Mouse (Mus musculus) heart, embryonic 15.5 days (tissue): ENCODE results near the gene Usp15. TPM values are rescaled to one million over a fixed set of nuclear protein-coding genes. Genes with fewer than 3 reads are reported as not detected.
A peak's percentile ranks its signal among the peaks of the same experiment; 100 is the strongest.

Experiments used
- ATAC-seq: fragments of 200-750 bp; cut with Nextera tagmentation; replicated peaks from 2 replicates; pipeline ENCODE4 v1.8.0; 2017; ENCODE audit warnings: low read depth, moderate TSS enrichment; ENCODE audit not compliant: insufficient number of reproducible peaks, insufficient read depth, low FRiP score
- H3K27ac ChIP-seq: fragments of 300-500 bp; sonication (generic); 2 replicates; pipeline ENCODE4 v1.5.1; 2015; ENCODE audit warnings: mild to moderate bottlenecking, inconsistent platforms
- H3K27me3 ChIP-seq: fragments of 300-500 bp; sonication (generic); 2 replicates; pipeline ENCODE4 v1.6.1; 2015; ENCODE audit warnings: inconsistent platforms
- H3K36me3 ChIP-seq: fragments of 300-500 bp; sonication (generic); 2 replicates; pipeline ENCODE4 v1.6.1; 2015; ENCODE audit warnings: mild to moderate bottlenecking, inconsistent platforms
- H3K4me1 ChIP-seq: fragments of 300-500 bp; sonication (generic); replicated peaks from 2 replicates; pipeline ENCODE4 v1.6.1; 2015; ENCODE audit warnings: inconsistent platforms
- H3K4me2 ChIP-seq: fragments of 300-500 bp; sonication (generic); 2 replicates; pipeline ENCODE4 v1.6.1; 2015; ENCODE audit warnings: inconsistent platforms, mild to moderate bottlenecking, moderate library complexity
- H3K4me3 ChIP-seq: fragments of 300-500 bp; sonication (generic); 2 replicates; pipeline ENCODE4 v1.5.1; 2015; ENCODE audit warnings: mild to moderate bottlenecking, inconsistent platforms
- H3K9ac ChIP-seq: fragments of 300-500 bp; sonication (generic); 2 replicates; pipeline ENCODE4 v1.6.1; 2015; ENCODE audit warnings: mild to moderate bottlenecking, inconsistent platforms
- H3K9me3 ChIP-seq: fragments of 300-500 bp; sonication (generic); replicated peaks from 2 replicates; pipeline ENCODE4 v1.6.1; 2016; ENCODE audit warnings: inconsistent platforms
- WGBS: fragments of 180-500 bp; shearing (Covaris S2); methylation state at CpG from one replicate; pipeline ENCODE4 v1.1.7; 2015; ENCODE audit warnings: mixed read lengths; 5-methylcytosine and 5-hydroxymethylcytosine counted together
- polyA plus RNA-seq: library from polyadenylated mRNA; unstranded; fragments of >200 nt; fragmentation: Nextera tagmentation; extraction: Ambion mirVana; gene quantifications from 2 replicates; pipeline ENCODE4 v1.2.1, GENCODE M21; 2015

Usp15 gene
- polyA plus RNA-seq, 1 experiment from 2014 or later = 53.5 TPM

- Histone ChIP-seq H3K4me3 (no peak overlapping the region), H3K4me2 (no peak overlapping the region), H3K27me3 (no peaks in the 10 kb centered on the region), H3K4me1 (peaks cover 14% of the 10 kb centered on the region), H3K9ac (no peak overlapping the region), H3K27ac (no peak overlapping the region), H3K9me3 (no peaks in the 10 kb centered on the region), H3K36me3 (no peaks in the 10 kb centered on the region)
- 71% methylated on average over 19 of the region's 19 CpGs for WGBS
- ATAC-seq = no peak
Observed at GRCm38 (mm10) chr10:123199615-123200319, 3.0 kb upstream of the Usp15 start.

GRCm38 (mm10) chr10:123199119-123199518, 2.3 kb upstream of the Usp15 start:
- Histone ChIP-seq H3K4me2 (no peak overlapping the region), H3K27ac (no peak overlapping the region), H3K9ac (no peak overlapping the region), H3K4me1 (peaks cover 14% of the 10 kb centered on the region), H3K4me3 (no peak overlapping the region), H3K36me3 (no peaks in the 10 kb centered on the region), H3K9me3 (no peaks in the 10 kb centered on the region), H3K27me3 (no peaks in the 10 kb centered on the region)
- whole genome bisulfite sequencing = 46% methylated on average over 3 of the region's 3 CpGs
- ATAC-seq = no peak

GRCm38 (mm10) chr10:123198183-123198582, 1.4 kb upstream of the Usp15 start:
- Histone ChIP-seq H3K36me3 (no peaks in the 10 kb centered on the region), H3K4me1 (peaks cover 16% of the 10 kb centered on the region), H3K27me3 (no peaks in the 10 kb centered on the region), H3K27ac (no peak overlapping the region), H3K9me3 (no peaks in the 10 kb centered on the region), H3K4me3 (no peak overlapping the region), H3K9ac (no peak overlapping the region), H3K4me2 (no peak overlapping the region)
- ATAC-seq = no peak
- WGBS = 87% methylated on average over 5 of the region's 5 CpGs

- ATAC-seq = peak; percentile 68
- Histone ChIP-seq H3K36me3 (no peaks in the 10 kb centered on the region), H3K27me3 (no peaks in the 10 kb centered on the region), H3K4me3 (peak overlapping the region; percentile 97), H3K4me2 (peak overlapping the region; percentile 73), H3K9ac (peak overlapping the region; percentile 96), H3K27ac (peak overlapping the region; percentile 93), H3K9me3 (no peaks in the 10 kb centered on the region), H3K4me1 (peaks cover 19% of the 10 kb centered on the region)
- under 1% methylated on average over 60 of the region's 66 CpGs for WGBS
Observed at GRCm38 (mm10) chr10:123195961-123196834, 597 bp downstream of the Usp15 start.

GRCm38 (mm10) chr10:123195501-123195900, 1.3 kb downstream of the Usp15 start:
- Histone ChIP-seq H3K4me3 (peak overlapping the region; percentile 97), H3K4me1 (peaks cover 24% of the 10 kb centered on the region), H3K4me2 (peak overlapping the region; percentile 73), H3K9ac (peak overlapping the region; percentile 96), H3K27me3 (no peaks in the 10 kb centered on the region), H3K27ac (peak overlapping the region; percentile 93), H3K9me3 (no peaks in the 10 kb centered on the region), H3K36me3 (no peaks in the 10 kb centered on the region)
- whole genome bisulfite sequencing = 18% methylated on average over 7 of the region's 7 CpGs
- no peak for ATAC-seq

GRCm38 (mm10) chr10:123191038-123191437, 5.8 kb downstream of the Usp15 start:
- peaks cover 44% of the 10 kb centered on the region for H3K4me1 ChIP-seq
- no peak overlapping the region for H3K4me2 ChIP-seq
- WGBS = 63% methylated on average over 6 of the region's 6 CpGs
- H3K36me3 ChIP-seq = no peaks in the 10 kb centered on the region
- H3K27me3 ChIP-seq = no peaks in the 10 kb centered on the region
- peak overlapping the region; percentile 51; the same call in 1 of the 2 replicates for H3K27ac ChIP-seq
- no peaks in the 10 kb centered on the region for H3K9me3 ChIP-seq
- no peak overlapping the region for H3K4me3 ChIP-seq
- 0 out of 2 replicates have a peak, but pooled peaks have one; percentile 20 for ATAC-seq
- H3K9ac ChIP-seq = no peak overlapping the region

- ATAC-seq = no peak
- H3K9me3 ChIP-seq = no peaks in the 10 kb centered on the region
- H3K4me2 ChIP-seq = no peak overlapping the region
- no peaks in the 10 kb centered on the region for H3K27me3 ChIP-seq
- H3K27ac ChIP-seq = no peak overlapping the region
- WGBS = 71% methylated on average over 6 of the region's 6 CpGs
- no peak overlapping the region for H3K9ac ChIP-seq
- peaks cover 48% of the 10 kb centered on the region for H3K4me1 ChIP-seq
- H3K4me3 ChIP-seq = no peak overlapping the region
- H3K36me3 ChIP-seq = no peaks in the 10 kb centered on the region
Observed at GRCm38 (mm10) chr10:123187337-123187736, 9.5 kb downstream of the Usp15 start.

- 80% methylated on average over 6 of the region's 6 CpGs for WGBS
Observed at GRCm38 (mm10) chr10:123185907-123186306, 10.9 kb downstream of the Usp15 start.

GRCm38 (mm10) chr10:123183743-123184142, 13.1 kb downstream of the Usp15 start:
- Histone ChIP-seq H3K4me2 (no peak overlapping the region), H3K4me3 (no peak overlapping the region), H3K36me3 (peaks cover 21% of the 10 kb centered on the region), H3K27ac (no peak overlapping the region), H3K27me3 (no peaks in the 10 kb centered on the region), H3K4me1 (peaks cover 34% of the 10 kb centered on the region), H3K9ac (no peak overlapping the region), H3K9me3 (no peaks in the 10 kb centered on the region)
- ATAC-seq = no peak
- 68% methylated on average over 2 of the region's 2 CpGs for WGBS

More at GRCm38 (mm10) chr10:123185907-123186306, 10.9 kb downstream of the Usp15 start:
- ATAC-seq = no peak
- Histone ChIP-seq H3K27me3 (no peaks in the 10 kb centered on the region), H3K4me3 (no peak overlapping the region), H3K36me3 (peaks cover 2% of the 10 kb centered on the region; the same call in 1 of the 2 replicates), H3K9me3 (no peaks in the 10 kb centered on the region), H3K4me2 (no peak overlapping the region), H3K9ac (no peak overlapping the region), H3K4me1 (peaks cover 45% of the 10 kb centered on the region), H3K27ac (no peak overlapping the region)

GRCm38 (mm10) chr10:123183243-123183642, 13.6 kb downstream of the Usp15 start:
- peaks cover 26% of the 10 kb centered on the region for H3K36me3 ChIP-seq
- H3K4me2 ChIP-seq = no peak overlapping the region
- 0 out of 2 replicates have a peak, but pooled peaks have one; percentile 74 for ATAC-seq
- no peaks in the 10 kb centered on the region for H3K9me3 ChIP-seq
- H3K9ac ChIP-seq = no peak overlapping the region
- peaks cover 30% of the 10 kb centered on the region for H3K4me1 ChIP-seq
- WGBS = 21% methylated on average over 7 of the region's 7 CpGs
- no peak overlapping the region for H3K4me3 ChIP-seq
- H3K27me3 ChIP-seq = no peaks in the 10 kb centered on the region
- H3K27ac ChIP-seq = no peak overlapping the region

- WGBS = 83% methylated on average over 3 of the region's 3 CpGs
- H3K36me3 ChIP-seq = peaks cover 26% of the 10 kb centered on the region
- no peak overlapping the region for H3K4me2 ChIP-seq
- peaks cover 26% of the 10 kb centered on the region for H3K4me1 ChIP-seq
- ATAC-seq = no peak
- H3K27ac ChIP-seq = no peak overlapping the region
- H3K9ac ChIP-seq = no peak overlapping the region
- H3K27me3 ChIP-seq = no peaks in the 10 kb centered on the region
- no peak overlapping the region for H3K4me3 ChIP-seq
- no peaks in the 10 kb centered on the region for H3K9me3 ChIP-seq
Observed at GRCm38 (mm10) chr10:123182391-123182790, 14.4 kb downstream of the Usp15 start.
